Mouse (Mus musculus): ENCODE measurements around the gene Gm37240.

DNA sequence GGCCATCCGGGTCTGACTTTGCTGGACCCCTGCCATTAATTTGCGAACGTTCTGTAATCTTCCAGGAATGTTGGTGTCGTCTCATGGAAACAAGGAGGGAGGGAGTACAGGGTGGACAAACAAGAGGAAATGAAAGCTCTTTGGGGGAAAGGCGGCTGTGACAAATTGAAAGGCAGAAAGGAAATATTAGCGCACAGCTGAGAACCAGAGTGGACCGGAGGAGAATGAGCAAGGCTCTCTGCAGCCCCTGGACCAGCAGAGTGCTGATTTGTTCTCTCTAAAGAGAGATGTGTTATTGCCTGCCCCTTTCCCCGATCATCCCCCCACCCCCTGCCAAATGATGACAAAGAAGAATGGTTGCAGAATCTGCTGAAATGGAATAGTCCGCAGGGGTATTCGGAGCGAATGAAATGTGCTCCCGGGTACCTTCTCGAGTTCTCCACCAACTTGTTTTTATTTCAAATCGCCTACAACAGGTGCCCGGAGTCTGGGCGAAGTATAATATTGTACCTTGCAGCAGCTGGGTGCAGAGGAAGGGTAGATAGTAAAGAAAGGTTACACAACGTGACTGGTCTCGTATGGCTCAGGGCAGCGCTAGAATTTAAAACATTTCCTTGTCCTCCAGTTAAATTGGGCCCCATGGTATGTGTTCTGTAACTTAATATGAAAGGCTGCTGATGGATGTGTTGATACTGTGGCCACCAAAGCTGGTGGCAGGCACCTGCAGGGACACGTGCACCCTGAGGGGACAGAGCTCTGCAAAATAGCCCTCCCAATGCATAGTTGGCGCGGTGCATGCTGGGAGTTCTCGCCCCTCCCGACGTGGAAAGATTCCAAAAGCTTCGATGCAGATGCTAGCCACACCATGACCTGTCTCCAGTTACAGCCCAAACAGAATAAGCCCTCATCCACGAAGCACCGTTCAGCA, 712.5 kb downstream of the Gm37240 start:
- no peak for TF ChIP-seq CTCF (IDR thresholded peaks at IDR 0.05; ENCODE audit: borderline replicate concordance, insufficient read depth, low read length)
- TF ChIP-seq POLR2A (IDR thresholded peaks at IDR 0.05; ENCODE audit: low read depth, low read length): no peak
